Mouse (Mus musculus): ENCODE results near the gene Gjb5. TPM values are rescaled to one million over a fixed set of nuclear protein-coding genes. Genes with fewer than 3 reads are reported as not detected.
A peak's percentile ranks its signal among the peaks of the same experiment; 100 is the strongest.

Gjb5 gene
- total RNA-seq, 2 experiments from 2014 or later, result not detected

- TF ChIP-seq CTCF (conservative IDR thresholded peaks at IDR 0.05), result no peak
- no peak for DNase-seq (ENCODE audit: low spot score in 2 of 2)
- Histone ChIP-seq H3K27ac (peak overlapping the region; percentile 55), H3K4me3 (peak overlapping the region; percentile 71)
Measured at GRCm38 (mm10) chr4:127314585-127314984, 43.4 kb downstream of the Gjb5 start.

DNA sequence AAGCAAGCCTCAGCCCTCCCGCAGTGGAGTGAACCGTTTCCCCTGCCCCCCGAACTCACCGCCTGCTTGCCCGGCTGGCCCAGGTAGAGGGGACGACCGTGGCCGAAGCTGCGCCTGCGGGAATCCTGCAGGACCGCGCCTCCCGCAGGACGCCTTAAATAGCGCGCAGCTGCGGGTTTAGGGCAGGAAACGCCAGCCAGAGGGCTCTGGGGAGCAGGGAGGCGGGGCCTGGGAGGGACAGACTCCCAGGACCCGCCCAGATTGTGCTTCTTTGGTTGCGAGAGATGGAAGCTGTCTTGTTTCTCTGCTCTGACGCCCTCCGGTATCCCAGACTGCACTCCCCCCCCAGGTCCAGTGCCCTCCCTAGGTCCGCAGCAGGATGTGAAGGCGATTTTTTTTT is 44.1 kb downstream of the Gjb5 start, which contains the start of gene Gja4:
Gene Gja4 (minus strand): TSS at position 179 of the 400 bp plus-strand sequence.
- DNase-seq (ENCODE audit: low spot score in 2 of 2), result peak; percentile 49 to 59
- TF ChIP-seq CTCF (conservative IDR thresholded peaks at IDR 0.05), result peak; percentile 66
- peak within 1 kb of the TSS; percentile 55 for H3K27ac ChIP-seq
- peak within 1 kb of the TSS; percentile 71 for H3K4me3 ChIP-seq

DNA sequence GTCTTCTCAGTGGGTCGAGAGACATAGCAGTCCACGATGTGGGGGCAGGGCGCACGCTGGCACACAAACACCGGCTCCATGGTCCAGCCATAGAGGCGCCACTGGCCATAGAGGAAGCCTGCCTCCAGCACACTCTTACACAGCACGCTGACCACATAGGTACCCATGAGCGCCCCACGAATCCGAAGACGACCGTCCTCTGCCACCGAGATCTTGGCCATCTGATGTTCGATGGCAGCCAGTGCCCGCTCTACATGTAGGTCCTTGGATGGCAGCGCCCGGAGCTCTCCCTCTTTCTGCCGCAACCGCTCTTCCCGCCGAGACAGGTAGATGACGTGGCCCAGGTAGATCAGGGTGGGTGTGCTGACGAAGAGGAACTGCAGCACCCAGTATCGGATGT is 45.6 kb downstream of the Gjb5 start:
- no peak overlapping the region for H3K27ac ChIP-seq
- no peak for TF ChIP-seq CTCF (conservative IDR thresholded peaks at IDR 0.05)
- DNase-seq (ENCODE audit: low spot score in 2 of 2), result no peak
- H3K4me3 ChIP-seq, result peak overlapping the region; percentile 9; the same call in 1 of the 2 replicates

- no peak overlapping the region for H3K27ac ChIP-seq
- DNase-seq (ENCODE audit: low spot score in 2 of 2), result no peak
- no peak for TF ChIP-seq CTCF (conservative IDR thresholded peaks at IDR 0.05)
- H3K4me3 ChIP-seq, result no peak overlapping the region; the same call in 1 of the 2 replicates
Measured at GRCm38 (mm10) chr4:127311561-127311960, 46.4 kb downstream of the Gjb5 start.

DNA sequence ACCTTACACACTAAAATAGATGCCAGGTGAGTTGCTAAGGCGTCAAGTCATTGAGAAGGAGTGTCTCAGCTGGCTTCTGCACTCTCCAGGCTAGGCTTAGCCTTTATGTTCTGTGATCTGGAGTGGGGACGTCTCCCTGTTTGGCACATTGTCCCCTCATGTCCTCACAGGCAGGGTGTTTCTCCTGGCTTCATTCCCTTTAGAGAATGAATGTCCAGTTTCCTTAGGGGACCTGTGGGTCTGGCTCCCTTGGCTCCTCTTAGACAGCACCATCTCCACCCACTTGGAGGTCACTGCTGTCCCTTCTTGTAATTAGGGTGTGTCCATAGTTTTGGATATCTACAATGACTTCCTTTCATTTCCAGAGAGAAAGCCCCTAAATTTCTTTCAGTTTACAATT is 51.1 kb downstream of the Gjb5 start:
- Histone ChIP-seq H3K4me3 (no peak overlapping the region), H3K27ac (no peak overlapping the region)
- no peak for DNase-seq (ENCODE audit: low spot score in 2 of 2)
- TF ChIP-seq CTCF (conservative IDR thresholded peaks at IDR 0.05), result no peak

Other genes starting within 250 kb of the Gjb5 start
- gene Tmem35b, start 234.5 kb downstream of the Gjb5 start, total RNA-seq (2021), result 1 to 10 TPM; 5.5 to 5.8 TPM
- 100 to 1,000 TPM; 283 to 292 TPM for gene Dlgap3, start 189.0 kb downstream of the Gjb5 start, total RNA-seq (2021)
- gene Smim12, start 114.4 kb downstream of the Gjb5 start, total RNA-seq (2021), result 10 to 100 TPM; 48.5 to 55.1 TPM
- gene Gja4, start 44.1 kb downstream of the Gjb5 start, total RNA-seq (2021), result 1 to 10 TPM; 2.2 to 4.2 TPM
- gene Gjb3, start 27.3 kb downstream of the Gjb5 start, total RNA-seq (2021), result under 1 TPM; 0.37 to 0.38 TPM
- gene Gjb4, start 4.1 kb downstream of the Gjb5 start, total RNA-seq (2021), result not detected